Comparison of ENCODE assay signal across 7 mouse cellular contexts in the genomic region with DNA sequence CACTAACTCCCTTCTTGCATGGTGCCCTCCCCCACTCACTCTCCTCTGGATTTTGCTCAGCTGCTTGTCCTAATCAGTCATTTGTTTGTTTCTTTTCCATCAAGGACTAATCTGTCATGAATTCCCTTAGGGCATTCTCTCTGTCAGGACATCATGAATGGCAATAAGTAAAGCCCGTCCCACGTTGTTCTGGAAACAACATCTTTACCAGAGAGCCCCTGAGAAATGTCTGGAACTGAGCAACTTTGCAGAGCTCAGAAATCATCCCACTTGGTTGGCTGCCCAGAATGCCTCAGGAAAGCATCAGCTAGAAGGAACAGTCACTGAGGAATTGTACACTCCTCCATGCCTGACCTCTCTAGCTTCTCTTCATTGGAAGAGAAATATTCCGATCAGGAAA. TPM values are rescaled to one million over a fixed set of nuclear protein-coding genes. Genes with fewer than 3 reads are reported as not detected.
DNase-seq lines count a peak whose midpoint lies in the region; ATAC-seq and TF ChIP-seq lines count a peak whose summit lies in the region.

No protein-coding gene starts in this region.

- H3K4me1 ChIP-seq in embryonic facial prominence, embryonic 13.5 days: peaks cover 14% of the 10 kb centered on the region

- ATAC-seq in embryonic facial prominence, embryonic 13.5 days (ENCODE audit: insufficient number of reproducible peaks, insufficient read depth, low FRiP score, low TSS enrichment, low read depth): no peak

- intact Hi-C loops in left cerebral cortex, postnatal 4 days (cut with DNase I): no loop called here
- intact Hi-C loops in left cerebral cortex, adult 2 months (cut with DNase I): no loop called here

- H3K9me3 ChIP-seq in embryonic facial prominence, embryonic 13.5 days: no peaks in the 10 kb centered on the region

- H3K9ac ChIP-seq in embryonic facial prominence, embryonic 13.5 days: no peak overlapping the region

- WGBS in embryonic facial prominence, embryonic 13.5 days: 13% methylated on average over 3 of the region's 3 CpGs

- DNase-seq in left cerebral cortex, postnatal 4 days: peak; percentile 27
- no peak for DNase-seq in left cerebral cortex, adult 2 months (ENCODE audit: extremely low spot score in 1 of 2, low spot score in 2 of 2)
- DNase-seq in heart, adult 8-10 months (ENCODE audit: low spot score): peak; percentile 40
- peak; percentile 48 for DNase-seq in lung, postnatal 10 days
- DNase-seq in cerebellum, adult 11-12 months: no peak
- DNase-seq in layer of hippocampus, adult 8-10 months (ENCODE audit: low spot score in 2 of 2): no peak

- peak overlapping the region; percentile 0; the same call in 1 of the 2 replicates for H3K4me2 ChIP-seq in embryonic facial prominence, embryonic 13.5 days

- H3K36me3 ChIP-seq in embryonic facial prominence, embryonic 13.5 days: no peaks in the 10 kb centered on the region

- H3K27me3 ChIP-seq in embryonic facial prominence, embryonic 13.5 days: no peaks in the 10 kb centered on the region

- H3K27ac ChIP-seq in left cerebral cortex, adult 2 months: no peak overlapping the region
- peak overlapping the region; percentile 62 for H3K27ac ChIP-seq in embryonic facial prominence, embryonic 13.5 days

- no peak overlapping the region for H3K4me3 ChIP-seq in left cerebral cortex, adult 2 months
- no peak overlapping the region for H3K4me3 ChIP-seq in embryonic facial prominence, embryonic 13.5 days

- no peak for TF ChIP-seq CTCF in left cerebral cortex, adult 2 months (IDR thresholded peaks at IDR 0.05)

RNA-seq across cellular contexts. Expression of a gene that starts 55.4 kb away (rescaled TPM):
- total RNA-seq in left cerebral cortex, postnatal 4 days (2021): 10 to 100 TPM; 78.1 to 87.2 TPM
- total RNA-seq in left cerebral cortex, adult 2 months (2021): 10 to 100 TPM; 69.3 to 82.7 TPM
- 31.5 and 36.2 TPM in 2 replicates for polyA plus RNA-seq in embryonic facial prominence, embryonic 13.5 days (2015; fragmentation: Nextera tagmentation; extraction: Ambion mirVana)
- total RNA-seq in heart, adult 8-10 months (2022): 10 to 100 TPM in 1 of 4 experiments, 1 to 10 TPM in 3; 4.4 to 11.7 (median 7.1) TPM
- 10 to 100 TPM; 78.4 to 93.3 (median 91.6) TPM for total RNA-seq in layer of hippocampus, adult 8-10 months (2022)

Comparison
In these comparisons a context has a peak if more than half of its experiments do, and no peak if none do; other contexts are left out.
1. DNase-seq: peak in left cerebral cortex, postnatal 4 days (single experiment), heart, adult 8-10 months (single experiment) and lung, postnatal 10 days (single experiment); none in left cerebral cortex, adult 2 months (0 of 2), cerebellum, adult 11-12 months (single experiment) and layer of hippocampus, adult 8-10 months (0 of 2).
2. RNA of a gene that starts 55.4 kb away (total RNA-seq): 78.4 to 93.3 TPM in layer of hippocampus, adult 8-10 months, 78.1 to 87.2 TPM in left cerebral cortex, postnatal 4 days and 69.3 to 82.7 TPM in left cerebral cortex, adult 2 months; 4.4 to 11.7 TPM in heart, adult 8-10 months; every median in the first group is over 4 times any median in the second.